Mouse (Mus musculus) stomach, embryonic 16.5 days (tissue): ENCODE results near the gene Ndufs2. TPM values are rescaled to one million over a fixed set of nuclear protein-coding genes. Genes with fewer than 3 reads are reported as not detected.
"Not testable (repeated sequence)": the region's sequence is repeated elsewhere in the genome, so short reads cannot be mapped to it uniquely, and the experiment has no call there.

Source experiments
- ATAC-seq: fragments of 200-750 bp; cut with Nextera tagmentation; 2 replicates; pipeline ENCODE4 v1.8.0; 2017; ENCODE audit warnings: moderate number of reproducible peaks, moderate TSS enrichment; ENCODE audit not compliant: insufficient read depth, low FRiP score
- H3K27ac ChIP-seq: fragments of 300-500 bp; sonication (generic); 2 replicates; pipeline ENCODE4 v1.5.1; 2014; ENCODE audit warnings: low read length
- H3K27me3 ChIP-seq: fragments of 300-500 bp; sonication (generic); 2 replicates; pipeline ENCODE4 v1.6.1; 2014; ENCODE audit warnings: low read length, control low read depth, mixed read lengths; ENCODE audit not compliant: control insufficient read depth, insufficient read depth
- H3K36me3 ChIP-seq: fragments of 300-500 bp; sonication (generic); 2 replicates; pipeline ENCODE4 v1.6.1; 2014; ENCODE audit warnings: low read length; ENCODE audit not compliant: control insufficient read depth, insufficient read depth
- H3K4me1 ChIP-seq: fragments of 300-500 bp; sonication (generic); 2 replicates; pipeline ENCODE4 v1.6.1; 2014; ENCODE audit warnings: low read length, control low read depth, mixed read lengths; ENCODE audit not compliant: control insufficient read depth, insufficient read depth
- H3K4me2 ChIP-seq: fragments of 300-500 bp; sonication (generic); 2 replicates; pipeline ENCODE4 v1.6.1; 2014; ENCODE audit warnings: low read depth, low read length, mixed read lengths
- H3K4me3 ChIP-seq: fragments of 300-500 bp; sonication (generic); replicated peaks from 2 replicates; pipeline ENCODE4 v1.5.1; 2014; ENCODE audit warnings: mild to moderate bottlenecking, low read length
- H3K9ac ChIP-seq: fragments of 300-500 bp; sonication (generic); 2 replicates; pipeline ENCODE4 v1.6.1; 2014; ENCODE audit warnings: low read length
- H3K9me3 ChIP-seq: fragments of 300-500 bp; sonication (generic); replicated peaks from 2 replicates; pipeline ENCODE4 v1.6.1; 2016; ENCODE audit warnings: low read length, control low read depth; ENCODE audit not compliant: control insufficient read depth
- WGBS: fragments of 180-500 bp; shearing (Covaris S2); extraction: QIAGEN DNeasy Blood & Tissue Kit; methylation state at CpG from one replicate; pipeline ENCODE4 v1.1.7; 2014; 5-methylcytosine and 5-hydroxymethylcytosine counted together
- polyA plus RNA-seq: library from polyadenylated mRNA; unstranded; fragments of >200 nt; fragmentation: Nextera tagmentation; extraction: Ambion mirVana; gene quantifications from 2 replicates; pipeline ENCODE4 v1.2.1, GENCODE M21; 2015

The Ndufs2 gene
- polyA plus RNA-seq, 1 experiment from 2014 or later = 260 TPM

DNA sequence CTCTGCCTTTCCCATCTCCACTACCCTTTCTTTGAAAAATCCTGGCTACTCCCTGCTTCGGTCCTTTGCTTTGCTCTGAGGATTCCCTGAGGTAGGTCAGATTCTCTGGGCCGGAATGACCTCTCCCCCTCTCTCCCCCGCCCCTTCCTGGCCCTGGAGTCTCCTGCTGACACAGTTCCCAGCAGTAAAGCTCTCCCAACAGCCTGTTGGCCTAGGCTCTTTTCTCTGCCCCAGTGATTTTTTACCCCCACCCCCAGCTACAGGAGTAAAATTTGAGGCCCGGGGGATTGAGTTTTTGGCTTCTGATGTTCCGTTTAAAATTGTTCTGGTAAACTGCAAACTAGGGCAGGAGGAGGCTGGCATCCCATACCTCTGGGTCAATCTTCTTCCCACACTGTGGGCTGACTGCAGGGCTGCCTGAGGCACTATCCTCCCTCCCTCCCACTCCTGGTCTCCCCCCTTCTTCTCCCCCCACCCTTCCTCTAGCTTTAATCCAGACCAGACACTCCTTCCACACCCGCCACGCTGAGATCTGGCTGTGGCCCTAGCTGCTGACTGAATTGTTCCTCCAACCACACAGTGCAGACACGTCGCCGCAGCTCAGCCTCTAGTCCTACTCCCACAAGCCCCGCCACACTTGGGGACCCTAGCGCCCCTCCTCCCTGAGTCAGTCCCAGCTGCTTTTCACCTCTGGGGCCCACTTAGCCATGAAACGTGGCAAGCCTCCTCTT, 571 bp upstream of the Ndufs2 start:
- H3K27ac ChIP-seq = peak overlapping the region; percentile 92
- peak; percentile 60 for ATAC-seq
- peak overlapping the region; percentile 56 for H3K4me2 ChIP-seq
- H3K27me3 ChIP-seq = no peaks in the 10 kb centered on the region
- H3K9me3 ChIP-seq = 0 out of 2 replicates have a peak, but pooled peaks cover 2% of the 10 kb centered on the region
- H3K9ac ChIP-seq = peak overlapping the region; percentile 66
- H3K4me1 ChIP-seq = peaks cover 36% of the 10 kb centered on the region
- 10% methylated on average over 13 of the region's 13 CpGs for WGBS
- H3K36me3 ChIP-seq = 0 out of 2 replicates have a peak, but pooled peaks cover 2% of the 10 kb centered on the region
- H3K4me3 ChIP-seq = peak overlapping the region; percentile 48

DNA sequence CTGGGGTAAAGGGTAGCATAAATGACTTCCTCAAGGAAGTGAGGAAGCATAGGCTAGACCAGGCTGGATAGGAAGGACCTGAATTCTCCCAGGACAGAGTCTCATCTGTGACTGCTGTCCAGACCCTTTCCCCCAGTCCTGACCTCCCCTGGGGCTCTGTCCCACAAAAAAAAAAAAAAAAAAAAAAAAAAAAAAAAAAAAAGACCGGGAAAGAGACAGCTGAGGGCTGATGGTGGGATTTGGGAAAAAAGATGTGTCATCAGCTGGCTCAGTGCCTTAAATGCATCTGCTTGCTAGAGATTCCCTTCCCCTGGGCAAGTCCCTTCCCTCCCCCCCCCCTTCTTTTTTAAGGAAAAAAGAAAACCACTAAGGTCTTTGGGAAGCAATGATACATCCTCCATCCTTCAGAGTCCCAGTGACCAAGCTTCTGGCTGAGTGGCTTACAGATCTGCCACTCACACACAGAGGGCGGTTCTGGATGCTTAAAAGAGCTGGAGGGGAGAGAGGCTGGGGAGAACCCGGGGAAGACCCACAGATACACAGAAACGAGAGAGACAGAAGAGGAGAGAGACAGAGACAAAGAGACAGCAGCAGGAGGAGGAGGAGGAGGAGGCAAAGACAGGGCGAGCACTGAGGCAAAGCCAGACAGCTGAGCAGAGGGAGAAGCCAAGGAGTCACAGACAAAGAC, 1.1 kb downstream of the Ndufs2 start, which contains the start of gene Adamts4:
TSS of gene Adamts4 (plus strand) at position 509 of the 688 bp plus-strand sequence.
- Histone ChIP-seq H3K36me3 (0 out of 2 replicates have a peak, but pooled peaks cover 2% of the 10 kb centered on the region), H3K4me2 (peak within 1 kb of the TSS; percentile 56), H3K27ac (peak within 1 kb of the TSS; percentile 92), H3K9me3 (0 out of 2 replicates have a peak, but pooled peaks cover 2% of the 10 kb centered on the region), H3K4me3 (peak within 1 kb of the TSS; percentile 48), H3K9ac (peak within 1 kb of the TSS; percentile 66), H3K4me1 (peaks cover 46% of the 10 kb centered on the region), H3K27me3 (no peaks in the 10 kb centered on the region)
- WGBS = 21% methylated on average over 5 of the region's 5 CpGs
- no peak for ATAC-seq

DNA sequence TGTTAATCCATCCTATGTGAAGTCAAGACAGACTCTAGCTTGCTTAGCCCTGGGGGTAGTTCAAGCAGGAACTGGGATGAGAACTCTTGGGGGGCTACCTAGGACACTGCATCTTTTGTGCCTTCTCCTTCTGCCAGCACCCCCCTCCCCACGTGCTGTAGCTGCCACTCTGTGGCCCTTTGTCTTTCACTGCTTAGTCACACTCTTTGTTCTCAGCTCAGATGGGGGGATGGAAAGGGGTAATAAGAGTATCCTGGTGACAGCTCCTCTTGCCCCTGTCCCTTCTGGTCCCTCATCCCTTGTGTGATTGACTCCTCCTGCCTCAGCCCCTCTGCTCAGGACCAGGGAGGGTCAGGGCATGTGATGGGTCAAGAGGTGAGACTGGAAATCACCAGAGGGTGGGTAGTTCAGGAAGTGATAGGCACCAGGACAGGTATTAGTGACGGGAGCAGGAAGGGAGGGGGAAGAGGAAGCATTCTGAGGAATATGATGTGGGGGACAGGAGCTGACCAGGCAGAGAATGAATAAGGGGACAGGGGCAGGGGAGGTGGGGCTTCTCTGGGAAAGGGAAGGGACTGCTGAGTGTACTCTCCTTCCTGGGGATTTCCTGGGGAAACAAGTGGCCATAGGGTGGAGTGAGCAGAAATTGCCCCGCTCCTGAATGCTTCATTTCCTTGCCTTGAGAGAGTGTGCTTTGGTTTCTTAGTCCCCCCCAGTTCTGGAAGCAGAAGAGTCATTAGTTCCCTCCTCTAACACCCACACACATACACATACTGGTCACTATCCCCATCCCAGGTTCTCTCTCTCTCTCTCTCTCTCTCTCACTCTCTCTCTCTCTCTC, 2.6 kb downstream of the Ndufs2 start:
- Histone ChIP-seq H3K4me2 (0 out of 2 replicates have a peak overlapping the region, but pooled peaks have one; percentile 59), H3K36me3 (0 out of 2 replicates have a peak, but pooled peaks cover 9% of the 10 kb centered on the region), H3K9ac (no peak overlapping the region), H3K9me3 (no peaks in the 10 kb centered on the region), H3K27ac (peak overlapping the region; percentile 97), H3K27me3 (no peaks in the 10 kb centered on the region), H3K4me3 (no peak overlapping the region), H3K4me1 (peaks cover 46% of the 10 kb centered on the region)
- WGBS = 54% methylated on average over 3 of the region's 3 CpGs
- no peak for ATAC-seq

DNA sequence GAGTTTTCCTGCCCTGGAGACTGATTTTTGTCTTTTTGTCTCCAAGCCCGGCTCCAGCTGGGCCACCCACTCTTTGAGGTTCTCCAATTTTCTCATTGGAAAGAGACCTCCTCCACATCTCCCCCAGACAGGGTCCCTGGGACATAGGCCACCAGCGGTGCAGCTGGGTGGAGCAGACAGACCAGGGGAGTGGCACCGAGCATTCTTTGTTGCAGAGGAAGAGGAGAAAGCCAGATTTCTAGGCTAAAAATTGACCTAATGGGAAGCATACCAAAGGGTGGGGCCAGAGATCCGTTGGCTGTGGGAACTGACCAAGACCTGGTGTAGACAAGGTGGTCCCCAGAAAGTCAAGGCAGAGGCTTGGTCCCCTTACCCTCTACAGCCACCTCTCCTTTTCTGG, 3.3 kb downstream of the Ndufs2 start:
- H3K27me3 ChIP-seq = no peaks in the 10 kb centered on the region
- 0 out of 2 replicates have a peak, but pooled peaks cover 12% of the 10 kb centered on the region for H3K36me3 ChIP-seq
- no peak for ATAC-seq
- peak overlapping the region; percentile 50 for H3K4me3 ChIP-seq
- H3K9ac ChIP-seq = peak overlapping the region; percentile 70
- H3K4me2 ChIP-seq = peak overlapping the region; percentile 59
- H3K4me1 ChIP-seq = peaks cover 44% of the 10 kb centered on the region
- WGBS = 14% methylated on average over 4 of the region's 4 CpGs
- no peaks in the 10 kb centered on the region for H3K9me3 ChIP-seq
- H3K27ac ChIP-seq = peak overlapping the region; percentile 97

DNA sequence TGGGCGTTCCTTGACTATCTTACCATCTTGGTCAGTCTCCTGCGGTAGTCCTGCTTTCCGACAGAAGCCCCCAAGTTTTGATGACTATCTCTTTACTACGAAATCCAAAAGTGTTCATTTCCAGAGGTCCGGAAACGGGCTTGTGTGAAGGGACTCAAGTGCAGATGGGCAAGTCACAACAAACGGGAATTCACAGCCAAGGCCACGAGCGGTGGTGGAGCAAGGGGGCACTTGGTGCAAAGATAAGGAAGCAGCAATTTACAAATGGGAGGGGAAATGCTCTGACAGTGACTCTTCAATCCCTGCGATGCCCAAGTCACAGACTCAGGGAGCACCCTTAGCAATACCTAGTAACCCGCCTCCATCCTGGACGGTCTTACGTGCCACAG, 3.7 kb downstream of the Ndufs2 start:
- Histone ChIP-seq H3K4me1 (peaks cover 39% of the 10 kb centered on the region), H3K4me2 (peak overlapping the region; percentile 59), H3K27ac (peak overlapping the region; percentile 97), H3K9ac (peak overlapping the region; percentile 70), H3K27me3 (no peaks in the 10 kb centered on the region), H3K36me3 (0 out of 2 replicates have a peak, but pooled peaks cover 10% of the 10 kb centered on the region), H3K9me3 (no peaks in the 10 kb centered on the region), H3K4me3 (peak overlapping the region; percentile 50)
- WGBS = 8% methylated on average over 13 of the region's 13 CpGs
- ATAC-seq = 0 out of 2 replicates have a peak, but pooled peaks have one; percentile 0

DNA sequence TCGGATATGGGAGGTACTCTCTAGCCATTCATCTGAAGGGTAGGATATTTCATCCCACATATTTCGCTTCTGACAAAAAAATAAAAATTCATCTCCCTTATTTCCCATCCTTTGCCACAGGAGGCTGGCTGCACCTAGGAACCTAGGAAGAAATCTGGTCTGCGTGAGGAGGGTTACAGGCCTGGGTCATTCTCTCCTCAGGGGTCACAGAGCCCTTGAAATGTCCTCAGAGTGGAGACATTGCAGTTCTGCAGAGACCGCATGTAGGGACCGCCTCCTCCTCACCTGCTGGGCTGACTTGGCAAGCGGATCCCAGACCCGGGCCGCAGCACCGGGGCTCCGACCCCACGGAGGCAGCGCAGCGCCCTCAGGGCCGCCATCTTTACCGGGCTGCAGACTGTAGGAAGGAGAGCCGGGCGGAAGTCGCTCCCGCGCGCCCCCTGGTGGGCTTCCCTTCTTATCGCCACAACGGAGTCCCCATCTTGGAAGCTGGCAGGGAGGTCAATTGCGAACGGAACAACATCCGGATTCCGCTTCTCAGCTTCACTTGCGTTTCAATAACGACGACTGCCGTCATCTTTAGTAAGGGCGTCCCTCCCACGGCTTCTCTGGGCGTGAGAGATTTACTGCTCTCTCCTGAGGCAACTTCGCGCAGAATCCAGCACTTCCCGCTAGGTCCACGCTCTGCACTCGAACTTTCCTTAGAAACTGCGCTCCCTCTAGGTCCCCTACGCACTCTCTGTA, 4.3 kb downstream of the Ndufs2 start:
- peak overlapping the region; percentile 75 for H3K4me2 ChIP-seq
- under 1% methylated on average over 41 of the region's 41 CpGs for WGBS
- peaks cover 33% of the 10 kb centered on the region for H3K4me1 ChIP-seq
- no peaks in the 10 kb centered on the region for H3K27me3 ChIP-seq
- ATAC-seq = peak; percentile 91
- H3K36me3 ChIP-seq = 0 out of 2 replicates have a peak, but pooled peaks cover 10% of the 10 kb centered on the region
- H3K9ac ChIP-seq = peak overlapping the region; percentile 97
- no peaks in the 10 kb centered on the region for H3K9me3 ChIP-seq
- H3K27ac ChIP-seq = peak overlapping the region; percentile 97
- peak overlapping the region; percentile 83 for H3K4me3 ChIP-seq

DNA sequence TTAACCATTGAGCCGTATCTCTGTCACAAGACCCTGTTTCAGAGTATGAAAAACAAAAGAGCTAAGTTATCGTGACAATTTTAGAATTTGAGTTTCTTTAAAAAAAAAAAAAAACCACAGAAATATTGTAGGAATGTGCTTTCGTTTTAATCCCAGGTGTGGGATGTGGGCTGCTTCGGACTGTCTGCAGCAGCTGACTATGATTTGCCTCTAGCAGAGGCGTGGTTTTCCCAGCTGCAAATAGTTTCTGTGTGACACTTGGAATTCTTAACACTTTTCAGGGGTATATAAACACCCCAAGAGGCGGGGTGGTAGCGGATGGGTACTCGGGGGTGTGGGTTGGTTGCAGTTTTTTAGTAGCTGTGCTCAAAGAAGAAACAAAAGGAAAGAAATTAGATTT, 5.8 kb downstream of the Ndufs2 start:
- Histone ChIP-seq H3K4me1 (peaks cover 30% of the 10 kb centered on the region), H3K36me3 (peaks cover 13% of the 10 kb centered on the region; the same call in 1 of the 2 replicates), H3K9ac (no peak overlapping the region), H3K9me3 (no peaks in the 10 kb centered on the region), H3K4me2 (peak overlapping the region; percentile 75; the same call in 1 of the 2 replicates), H3K27ac (no peak overlapping the region), H3K27me3 (no peaks in the 10 kb centered on the region), H3K4me3 (no peak overlapping the region)
- 81% methylated on average over 8 of the region's 8 CpGs for WGBS
- ATAC-seq = no peak

DNA sequence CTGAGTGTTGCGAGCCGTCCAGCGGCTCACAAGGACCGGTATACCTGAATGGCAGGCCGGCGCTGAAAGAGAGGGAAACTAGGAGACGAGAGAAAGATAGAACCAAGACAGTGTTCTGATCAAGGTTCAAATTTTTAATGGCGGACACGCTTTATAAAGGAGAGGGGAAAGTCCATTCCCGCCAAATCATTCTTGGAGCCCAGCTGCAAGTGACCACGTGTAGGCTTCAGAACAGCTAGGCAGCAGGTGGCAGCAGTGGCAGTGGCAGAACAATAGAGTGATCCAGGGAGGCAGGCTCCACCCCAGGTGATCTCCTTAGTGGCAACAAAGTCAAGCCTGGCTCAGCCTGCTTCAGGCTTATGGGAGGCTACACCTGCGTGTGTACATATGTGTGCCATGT, 9.2 kb downstream of the Ndufs2 start:
- H3K4me3 ChIP-seq, ATAC-seq, H3K9ac ChIP-seq, H3K9me3 ChIP-seq, H3K27me3 ChIP-seq, H3K4me2 ChIP-seq, H3K27ac ChIP-seq: not testable (repeated sequence)
- Histone ChIP-seq H3K4me1 (peaks cover 12% of the 10 kb centered on the region), H3K36me3 (peaks cover 28% of the 10 kb centered on the region)
- 79% methylated on average over 12 of the region's 12 CpGs for WGBS
